In genomic region chr5:101811296-101812169, GRCm38 (mm10) we compare ENCODE assay signal across 13 mouse cellular contexts. TPM values are rescaled to one million over a fixed set of nuclear protein-coding genes. Genes with fewer than 3 reads are reported as not detected.
DNase-seq lines count a peak whose midpoint lies in the region; ATAC-seq and TF ChIP-seq lines count a peak whose summit lies in the region.
"Had no signal": no experiment of that assay in that cellular context is flagged by ENCODE, and none has a peak within 500 bp of the region (broad histone marks: within the 10 kb centered on the region; RNA-seq: fewer than 3 reads in every experiment).

No protein-coding gene starts in this region.

- intact Hi-C loops in heart, postnatal 36 days (cut with DNase I): no loop called here

- H3K9ac ChIP-seq in liver, postnatal 0 days (replicated peaks): no peak overlapping the region
- no peak overlapping the region for H3K9ac ChIP-seq in liver, embryonic 12.5 days
- H3K9ac ChIP-seq: forebrain, embryonic 12.5 days; heart, embryonic 13.5 days; intestine, embryonic 15.5 days had no signal

- no peak overlapping the region for H3K27ac ChIP-seq in liver, postnatal 0 days (ENCODE audit: low read depth)
- no peak overlapping the region for H3K27ac ChIP-seq in liver, embryonic 12.5 days
- H3K27ac ChIP-seq: forebrain, embryonic 12.5 days; heart, embryonic 13.5 days; intestine, embryonic 15.5 days; macrophage had no signal

- TF ChIP-seq EP300 in liver, postnatal 0 days (IDR thresholded peaks at IDR 0.05; ENCODE audit: low read depth): no peak

- no peak for ATAC-seq in liver, postnatal 0 days
- no peak for ATAC-seq in liver, embryonic 12.5 days
- ATAC-seq: activated CD4-positive, CD25-positive, alpha-beta regulatory T cell, adult 4 months; intestine, embryonic 15.5 days had no signal

- 77% methylated on average over 6 of the region's 6 CpGs for WGBS in liver, postnatal 0 days (ENCODE audit: insufficient replicate concordance)
- WGBS in liver, embryonic 12.5 days (ENCODE audit: insufficient replicate concordance): 68% methylated on average over 6 of the region's 6 CpGs

- H3K9me3 ChIP-seq in liver, postnatal 0 days (ENCODE audit: low read length): no peaks in the 10 kb centered on the region
- no peaks in the 10 kb centered on the region for H3K9me3 ChIP-seq in liver, embryonic 12.5 days (replicated peaks)
- H3K9me3 ChIP-seq: forebrain, embryonic 12.5 days; heart, embryonic 13.5 days; intestine, embryonic 15.5 days had no signal

- no peaks in the 10 kb centered on the region for H3K4me1 ChIP-seq in liver, postnatal 0 days (ENCODE audit: insufficient read depth)
- H3K4me1 ChIP-seq in liver, embryonic 12.5 days: no peaks in the 10 kb centered on the region
- H3K4me1 ChIP-seq: forebrain, embryonic 12.5 days; intestine, embryonic 15.5 days had no signal

- peak; percentile 15 to 23 for DNase-seq in heart, adult 18-20 months
- no peak for DNase-seq in heart, postnatal 4 days
- DNase-seq in liver, postnatal 0 days: no peak
- DNase-seq in cerebellum, adult 11 months: peak; percentile 32
- peak; percentile 38 for DNase-seq in lung, postnatal 36 days
- no peak for DNase-seq in adrenal gland, postnatal 14 days
- DNase-seq in heart, postnatal 36 days: no peak

- no peaks in the 10 kb centered on the region for H3K27me3 ChIP-seq in liver, postnatal 0 days (ENCODE audit: insufficient read depth, low read length)
- no peaks in the 10 kb centered on the region for H3K27me3 ChIP-seq in liver, embryonic 12.5 days (replicated peaks)
- H3K27me3 ChIP-seq: heart, embryonic 13.5 days; intestine, embryonic 15.5 days had no signal

- peak; percentile 36; the same call in 1 of the 2 replicates for TF ChIP-seq CTCF in liver, postnatal 0 days (IDR thresholded peaks at IDR 0.05; ENCODE audit: low read depth)

- no peak overlapping the region for H3K4me3 ChIP-seq in liver, postnatal 0 days (ENCODE audit: low read depth, low read length)
- H3K4me3 ChIP-seq in liver, embryonic 12.5 days: no peak overlapping the region
- H3K4me3 ChIP-seq: forebrain, embryonic 12.5 days; heart, embryonic 13.5 days; intestine, embryonic 15.5 days had no signal

- H3K36me3 ChIP-seq in liver, postnatal 0 days (replicated peaks; ENCODE audit: insufficient read depth, low read length): no peaks in the 10 kb centered on the region
- no peaks in the 10 kb centered on the region for H3K36me3 ChIP-seq in liver, embryonic 12.5 days
- H3K36me3 ChIP-seq: forebrain, embryonic 12.5 days; heart, embryonic 13.5 days; intestine, embryonic 15.5 days had no signal

- H3K4me2 ChIP-seq in liver, postnatal 0 days (ENCODE audit: low read depth, low read length): no peak overlapping the region
- H3K4me2 ChIP-seq in liver, embryonic 12.5 days: no peak overlapping the region
- H3K4me2 ChIP-seq: forebrain, embryonic 12.5 days; heart, embryonic 13.5 days; intestine, embryonic 15.5 days had no signal

RNA-seq across cellular contexts. Expression of gene Cds1, which starts 46.6 kb away (rescaled TPM):
- total RNA-seq in heart, adult 18-20 months (2021): 10 to 100 TPM; 27.3 to 32.3 TPM
- total RNA-seq in heart, postnatal 4 days (2021): 1 to 10 TPM; 2.2 to 3.8 TPM
- 0.39 and 0.44 TPM in 2 replicates for polyA plus RNA-seq in liver, postnatal 0 days (2015; fragmentation: Nextera tagmentation; extraction: Ambion mirVana)
- 0.42 and 0.68 TPM in 2 replicates for polyA plus RNA-seq in liver, embryonic 12.5 days (2016; fragmentation: Nextera tagmentation; extraction: Ambion mirVana)
- total RNA-seq in adrenal gland, postnatal 14 days (2021): 10.1 and 11.0 TPM in 2 replicates
- 10 to 100 TPM; 11.7 to 17.7 TPM for total RNA-seq in heart, postnatal 36 days (2021)
- polyA plus RNA-seq: activated CD4-positive, CD25-positive, alpha-beta regulatory T cell, adult 4 months had no signal

Comparison
In these comparisons a context has a peak if more than half of its experiments do, and no peak if none do; other contexts are left out.
1. DNase-seq: peak in heart, adult 18-20 months (2 of 2), cerebellum, adult 11 months (single experiment) and lung, postnatal 36 days (single experiment); none in heart, postnatal 4 days (single experiment), liver, postnatal 0 days (single experiment), adrenal gland, postnatal 14 days (single experiment) and heart, postnatal 36 days (0 of 2).